Mouse (Mus musculus) C2C12 (cell line): ENCODE data around the gene Shisa9.

Experiments used
- CTCF ChIP-seq: IDR thresholded peaks from one replicate; pipeline ENCODE4 v1.5.1; 2011; ENCODE audit not compliant: control insufficient read depth, insufficient read depth, insufficient read length
- MAX ChIP-seq: IDR thresholded peaks from one replicate; pipeline ENCODE4 v1.6.1; 2011; ENCODE audit warnings: mild to moderate bottlenecking, control low read depth
- USF1 ChIP-seq: IDR thresholded peaks from one replicate; pipeline ENCODE4 v1.6.1; 2011; ENCODE audit warnings: low read depth, mild to moderate bottlenecking, control low read depth, moderate library complexity

DNA sequence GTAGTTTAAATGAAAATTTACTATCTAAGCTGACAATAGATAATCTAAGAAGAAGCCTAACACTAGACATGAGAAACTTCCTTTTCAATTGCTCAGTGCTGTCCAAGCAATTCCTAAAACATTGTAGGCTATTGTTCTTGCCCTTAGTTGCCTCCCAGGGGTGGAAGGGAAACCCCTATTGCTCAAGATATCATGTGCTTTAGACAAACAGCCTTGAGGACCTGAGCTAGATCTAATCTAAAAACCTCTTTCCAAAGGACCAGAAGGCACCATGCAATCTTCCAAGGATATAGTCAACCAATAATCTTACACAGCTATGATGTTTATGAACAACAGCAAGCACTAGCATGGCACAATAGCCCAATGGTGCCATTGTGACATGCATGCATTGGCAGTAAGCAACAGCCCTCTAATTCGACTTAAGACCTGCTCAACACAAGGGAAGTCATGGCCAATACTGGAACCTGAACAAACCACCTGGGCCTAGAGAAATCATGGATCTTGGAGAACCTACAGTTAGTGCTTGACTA is 222.6 kb downstream of the Shisa9 start:
- TF ChIP-seq CTCF: no peak
- no peak for TF ChIP-seq MAX
- TF ChIP-seq USF1: no peak
